Mouse (Mus musculus) spleen, adult 12 weeks (tissue): ENCODE measurements around the gene Plxnd1.

ENCODE experiments used
- DNase-seq: peaks from one replicate; pipeline ENCODE4 v3.0.0; 2022; ENCODE audit warnings: low spot score

The Plxnd1 gene

GRCm38 (mm10) chr6:115918615-115919014 is 76.2 kb downstream of the Plxnd1 start:
- no peak for DNase-seq

GRCm38 (mm10) chr6:115916611-115917010 is 78.2 kb downstream of the Plxnd1 start:
- no peak for DNase-seq

- no peak for DNase-seq
These were observed 79.0 kb downstream of the Plxnd1 start for GRCm38 (mm10) chr6:115915601-115916445.

- DNase-seq = no peak
These were observed 80.1 kb downstream of the Plxnd1 start for GRCm38 (mm10) chr6:115914511-115915202.

- DNase-seq = no peak
These were observed 81.3 kb downstream of the Plxnd1 start for GRCm38 (mm10) chr6:115913482-115913881.

DNA sequence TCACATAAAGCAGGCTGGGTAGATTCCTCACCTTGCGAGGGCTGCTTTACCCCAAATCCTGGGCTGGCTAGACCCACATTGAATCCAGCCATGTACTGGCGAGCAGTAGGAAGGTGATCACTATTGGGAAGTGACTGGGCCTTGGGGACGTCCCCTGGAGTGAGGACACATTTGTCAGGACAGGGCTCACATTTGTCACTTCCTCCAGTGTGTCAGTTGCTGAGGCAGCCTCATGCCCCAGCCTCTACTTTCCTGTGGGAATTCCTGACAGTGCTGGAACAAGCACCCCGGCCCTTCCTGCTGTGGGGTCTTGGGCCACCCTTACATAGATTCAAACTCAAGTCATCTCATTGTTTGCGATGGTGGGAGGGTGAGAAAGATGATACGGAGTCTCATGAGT is 83.0 kb downstream of the Plxnd1 start:
- no peak for DNase-seq

GRCm38 (mm10) chr6:115909940-115910339 is 84.9 kb downstream of the Plxnd1 start:
- DNase-seq = no peak

GRCm38 (mm10) chr6:115909052-115909451 is 85.8 kb downstream of the Plxnd1 start:
- no peak for DNase-seq

DNA sequence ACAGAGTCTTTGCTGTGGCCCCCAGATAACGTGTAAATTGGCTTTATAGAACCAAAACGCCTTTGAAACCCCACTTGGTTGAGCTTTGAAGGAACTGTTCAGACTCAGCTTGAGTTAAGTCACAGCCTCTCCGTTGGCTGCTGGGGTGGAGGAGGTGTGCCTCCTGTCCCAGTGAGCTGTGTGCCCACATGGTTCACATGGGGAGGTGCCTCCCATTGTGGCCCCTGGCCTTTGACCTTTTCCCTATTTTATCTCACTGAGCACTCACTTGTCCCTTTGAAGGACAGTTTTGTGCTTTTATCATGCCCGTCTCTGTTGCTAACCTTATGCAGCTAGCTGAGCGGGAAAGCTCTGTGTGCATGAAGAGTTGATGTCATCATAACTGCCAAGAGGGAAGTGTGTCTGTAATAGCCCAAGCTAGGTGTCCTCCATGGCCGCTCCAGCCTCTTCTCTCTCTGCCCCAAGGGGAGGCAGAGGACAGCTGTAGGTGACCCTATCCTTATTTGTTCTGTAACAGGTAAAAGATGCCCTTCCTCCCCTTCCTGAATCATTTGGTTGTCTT is 86.3 kb downstream of the Plxnd1 start:
- no peak for DNase-seq

DNA sequence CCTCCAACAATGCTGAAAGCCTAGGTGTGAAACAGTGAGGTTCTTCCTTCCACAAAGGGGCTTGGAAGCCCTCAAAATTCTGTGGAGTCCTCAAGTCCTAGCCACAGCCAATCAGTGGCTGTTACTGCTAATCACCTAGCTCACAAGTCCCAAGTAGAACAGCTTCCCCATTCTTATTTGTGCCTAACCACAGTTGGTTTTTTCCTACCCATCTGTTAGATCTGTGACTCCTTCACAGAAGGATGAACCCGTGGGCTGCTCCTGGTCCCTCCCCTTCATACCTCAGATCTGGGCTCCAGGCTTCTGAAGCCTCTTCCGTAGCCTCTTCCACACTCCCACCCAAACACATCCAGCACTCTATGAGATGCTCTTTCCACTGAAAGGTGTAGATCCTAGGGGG is 87.9 kb downstream of the Plxnd1 start:
- DNase-seq = no peak

DNA sequence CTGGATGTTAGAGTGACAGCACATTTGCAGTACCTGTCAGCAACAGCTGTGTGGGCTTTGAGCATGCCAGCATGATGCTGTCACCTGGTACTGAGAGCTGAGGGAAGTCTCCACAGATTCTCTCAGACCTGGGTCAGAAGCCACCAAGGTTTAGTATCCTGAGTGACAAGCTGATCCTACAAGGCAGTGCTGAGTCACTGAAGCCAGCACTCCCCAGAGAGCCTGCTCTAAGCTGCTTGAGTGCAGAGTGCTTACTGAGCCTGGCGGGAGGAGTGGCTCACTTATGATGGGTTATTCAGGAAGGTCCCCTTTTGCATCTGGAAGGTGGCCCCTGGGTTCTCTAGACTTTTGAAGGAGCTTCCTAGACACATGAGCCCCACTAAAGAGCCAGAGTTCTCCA is 88.3 kb downstream of the Plxnd1 start:
- DNase-seq = no peak

DNA sequence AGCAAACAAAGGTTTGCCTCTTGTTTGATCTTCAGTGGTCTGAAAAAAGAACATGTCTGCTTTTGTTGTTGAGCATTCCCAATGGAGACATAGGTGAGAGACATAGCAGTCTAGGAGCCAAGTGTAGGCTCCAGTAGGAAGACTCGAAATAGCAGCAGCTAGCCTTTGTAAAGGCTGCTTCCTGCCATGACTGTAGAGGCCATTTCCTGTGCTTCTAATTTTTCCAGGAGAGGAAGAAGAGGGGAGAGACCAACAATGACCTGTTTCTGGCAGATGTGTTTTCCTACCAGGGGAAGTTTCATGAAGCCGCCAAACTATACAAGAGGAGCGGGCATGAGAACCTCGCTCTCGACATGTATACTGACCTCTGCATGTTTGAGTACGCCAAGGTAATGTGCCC is 89.2 kb downstream of the Plxnd1 start:
- DNase-seq = no peak
